Mouse (Mus musculus) heart, postnatal 0 days (tissue): ENCODE results near the gene Maml1.

ENCODE experiments used
- CTCF ChIP-seq: IDR thresholded peaks from 2 replicates; pipeline ENCODE4 v1.5.1; 2016; ENCODE audit warnings: antibody characterized with exemption, control low read depth, low read depth
- EP300 ChIP-seq: IDR thresholded peaks from 2 replicates; pipeline ENCODE4 v1.6.1; 2016; ENCODE audit warnings: antibody characterized with exemption, low read depth

DNA sequence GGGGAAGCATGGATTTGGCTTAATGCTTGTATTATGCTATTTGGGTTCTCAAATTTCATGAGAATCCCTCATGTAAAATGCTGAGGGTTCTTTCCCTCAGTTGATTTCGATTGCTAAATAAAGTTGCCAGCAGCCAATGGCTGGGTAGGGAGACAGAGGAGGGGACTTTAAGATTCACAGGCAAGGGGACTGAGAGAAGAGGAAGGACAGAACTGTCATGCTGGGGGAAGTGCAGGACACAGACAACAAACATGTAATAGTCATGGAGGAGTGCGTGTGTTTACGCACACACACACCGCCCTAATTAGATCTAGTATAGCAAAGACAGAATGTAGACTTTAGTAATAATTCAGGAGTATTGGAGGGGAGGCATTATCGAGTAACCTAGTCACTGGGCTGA is 6.8 kb downstream of the Maml1 start:
- TF ChIP-seq CTCF (no peak), EP300 (no peak)
